Mouse (Mus musculus): ENCODE results near the gene Zmynd12. TPM values are rescaled to one million over a fixed set of nuclear protein-coding genes. Genes with fewer than 3 reads are reported as not detected.
A peak's percentile ranks its signal among the peaks of the same experiment; 100 is the strongest.

The Zmynd12 gene
- total RNA-seq (2021) = not detected
- long read RNA-seq = 0 reads

DNA sequence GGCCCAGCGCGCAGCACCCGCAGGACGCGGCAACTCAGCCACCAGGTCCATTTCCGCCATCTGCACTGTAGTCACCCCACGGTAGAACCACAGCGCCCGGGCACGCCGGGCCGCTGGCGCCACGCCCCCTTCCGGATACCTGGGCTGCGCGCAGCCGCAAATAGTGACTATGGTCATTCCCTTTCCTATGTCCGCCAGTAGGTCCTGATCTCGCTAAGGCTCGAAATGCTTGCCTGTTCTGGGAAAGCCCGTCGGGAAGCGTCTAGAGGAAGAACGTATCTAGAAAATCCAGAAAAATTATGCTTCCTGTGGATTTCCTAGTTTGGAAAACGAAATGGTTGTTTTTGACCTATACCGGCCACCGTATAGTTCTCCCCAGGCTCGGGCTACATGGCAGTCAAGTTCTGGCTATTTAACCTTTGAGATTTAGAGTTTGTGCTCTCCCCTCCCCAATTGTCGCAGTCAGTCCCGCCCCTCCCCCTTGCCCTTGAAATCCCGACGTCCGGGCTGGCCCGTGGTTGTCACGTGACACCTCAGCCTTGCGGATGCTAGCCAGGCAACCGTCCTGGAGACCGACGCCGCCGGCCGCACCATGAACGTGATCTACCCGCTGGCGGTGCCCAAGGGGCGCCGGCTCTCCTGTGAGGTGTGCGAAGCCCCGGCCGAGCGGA is at the start of gene Zmynd12, which contains the start of gene Ppcs:
Gene Zmynd12, plus strand, starts transcription at position 521 of the 671 bp plus-strand sequence.
Gene Ppcs, minus strand, starts transcription at position 127 of the 671 bp plus-strand sequence.
- peak; percentile 77 to 85 for DNase-seq (ENCODE audit: low spot score in 2 of 2)

DNA sequence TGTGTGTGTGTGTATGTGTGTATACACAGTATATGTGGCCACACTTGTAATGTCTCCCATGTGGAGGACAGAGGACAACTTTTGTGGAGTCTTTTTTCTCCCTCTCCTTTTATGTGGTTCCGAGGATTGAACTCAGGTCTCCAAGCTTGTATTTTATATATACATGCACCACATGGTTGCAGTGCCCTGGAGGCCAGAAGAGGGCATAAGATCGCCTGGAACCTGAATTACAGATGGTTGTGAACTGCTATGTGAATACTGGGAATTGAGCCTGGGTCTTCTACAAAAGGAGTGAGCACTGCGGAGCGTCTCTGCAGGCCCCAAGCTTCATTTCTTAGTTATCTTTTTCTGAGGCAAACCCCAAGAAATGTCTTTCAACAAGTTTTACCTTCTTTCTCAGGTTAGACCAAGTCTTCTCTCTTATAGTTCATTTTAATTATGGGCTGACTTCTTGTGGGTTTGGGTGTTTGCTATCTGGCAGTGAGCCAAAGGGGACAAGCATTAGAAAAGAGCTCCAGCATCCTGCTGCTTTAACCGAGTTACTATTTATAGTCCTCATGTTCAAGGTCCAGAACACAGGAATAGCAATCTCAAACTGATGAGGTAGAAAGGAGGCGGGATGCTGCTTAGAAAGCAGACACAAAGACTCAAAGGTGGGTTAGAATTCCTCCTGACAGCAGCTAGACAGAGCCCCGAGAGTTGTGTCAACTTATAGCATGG is 41.0 kb upstream of the Zmynd12 start:
- DNase-seq (ENCODE audit: low spot score in 2 of 2) = no peak

DNA sequence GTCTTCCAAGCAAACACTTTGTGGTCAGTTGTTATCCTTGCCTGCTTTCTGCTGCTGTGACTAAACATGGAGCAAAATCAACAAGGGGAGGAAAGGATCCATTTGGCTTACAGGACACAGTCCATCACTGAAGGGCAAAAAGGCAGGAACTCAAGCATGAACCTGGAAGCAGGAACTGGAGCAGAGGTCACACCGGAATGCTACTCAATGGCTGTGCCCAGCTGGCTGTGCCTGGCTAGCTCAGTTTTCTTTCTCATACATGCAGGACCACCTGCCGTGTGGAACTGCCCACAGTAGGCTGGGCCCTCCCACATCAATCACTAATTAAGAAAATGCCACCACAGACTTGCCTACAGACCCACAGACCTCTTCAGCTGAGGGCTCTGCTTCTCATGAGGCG is 33.4 kb upstream of the Zmynd12 start:
- no peak for DNase-seq (ENCODE audit: low spot score in 2 of 2)

DNA sequence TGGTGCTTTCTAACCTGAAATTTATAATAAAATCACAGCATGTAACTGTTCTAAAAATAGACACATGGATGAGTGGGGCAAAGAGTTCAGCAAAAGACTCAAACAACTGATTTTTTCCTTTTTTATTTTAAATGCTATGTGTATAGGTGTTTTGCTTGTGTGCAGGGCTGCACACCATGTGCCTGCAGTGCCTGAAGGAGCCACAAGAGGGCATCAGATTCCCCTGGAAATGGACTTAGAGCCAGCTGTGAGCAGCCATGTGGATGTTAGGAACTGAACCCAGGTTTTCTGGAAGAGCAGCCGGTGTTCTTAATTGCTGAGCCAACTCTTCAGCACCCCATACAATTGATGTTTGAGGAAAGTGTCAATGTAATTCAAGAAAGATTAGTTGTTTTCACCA is 32.2 kb upstream of the Zmynd12 start:
- peak in 1 of 2 experiments; percentile 42 for DNase-seq (ENCODE audit: low spot score in 2 of 2)

DNA sequence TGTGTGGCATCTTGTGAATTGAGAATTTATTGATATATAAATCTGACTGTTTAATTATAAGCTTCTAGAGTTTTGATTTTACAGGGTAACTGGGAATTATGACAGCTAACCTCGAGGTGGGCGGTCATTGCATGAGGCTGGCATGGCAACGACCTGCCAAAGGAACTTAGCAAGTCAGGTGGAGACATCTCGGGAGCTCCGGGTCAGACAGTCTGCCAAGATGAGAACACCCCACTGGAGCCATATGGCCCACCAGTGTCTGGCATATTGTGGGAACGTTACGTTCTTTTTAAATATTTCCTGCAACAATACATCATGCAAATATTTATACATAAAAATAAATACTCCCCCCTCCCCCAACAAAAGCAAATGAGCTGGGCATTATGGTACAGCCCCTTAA is 23.9 kb upstream of the Zmynd12 start:
- DNase-seq (ENCODE audit: low spot score in 2 of 2) = no peak

DNA sequence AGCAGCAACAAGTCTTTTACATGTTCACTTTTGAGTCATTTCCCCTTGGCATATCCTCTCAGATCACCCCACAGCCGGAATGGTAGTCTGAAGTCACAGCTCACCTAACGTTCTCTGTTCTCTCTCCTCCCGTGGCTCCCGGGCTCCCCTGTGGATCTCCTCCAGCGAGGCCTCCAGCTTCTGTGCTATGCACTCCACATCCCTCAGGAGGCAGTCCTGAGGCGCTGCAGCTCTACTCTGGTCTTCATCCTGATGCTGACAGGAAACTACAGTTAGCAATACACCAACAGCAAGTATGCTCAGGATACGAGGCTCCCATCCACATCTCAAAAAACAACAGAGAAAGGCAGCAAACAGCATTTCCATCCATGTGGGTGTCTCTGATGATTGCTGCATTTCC is 21.7 kb upstream of the Zmynd12 start:
- DNase-seq (ENCODE audit: low spot score in 2 of 2) = no peak

DNA sequence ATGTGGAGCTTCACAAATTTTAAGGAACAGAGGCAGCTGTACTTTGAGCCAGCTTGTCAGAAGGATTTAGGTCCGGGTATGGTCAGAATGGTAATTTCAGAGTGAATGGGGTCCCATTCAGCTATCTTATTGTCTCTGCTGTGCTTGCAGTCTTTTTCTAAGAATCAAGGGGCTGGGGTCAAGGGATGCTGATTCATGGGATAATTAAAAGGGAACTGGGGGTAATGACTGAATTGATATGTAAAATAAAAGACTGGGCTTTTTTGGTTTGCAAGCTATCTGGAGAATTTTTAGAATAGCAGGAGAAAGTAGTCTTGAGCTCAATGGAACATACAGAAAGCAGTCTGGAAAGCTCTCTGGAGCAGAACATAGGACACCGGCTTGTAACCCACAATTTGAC is 19.2 kb upstream of the Zmynd12 start:
- no peak for DNase-seq (ENCODE audit: low spot score in 2 of 2)

DNA sequence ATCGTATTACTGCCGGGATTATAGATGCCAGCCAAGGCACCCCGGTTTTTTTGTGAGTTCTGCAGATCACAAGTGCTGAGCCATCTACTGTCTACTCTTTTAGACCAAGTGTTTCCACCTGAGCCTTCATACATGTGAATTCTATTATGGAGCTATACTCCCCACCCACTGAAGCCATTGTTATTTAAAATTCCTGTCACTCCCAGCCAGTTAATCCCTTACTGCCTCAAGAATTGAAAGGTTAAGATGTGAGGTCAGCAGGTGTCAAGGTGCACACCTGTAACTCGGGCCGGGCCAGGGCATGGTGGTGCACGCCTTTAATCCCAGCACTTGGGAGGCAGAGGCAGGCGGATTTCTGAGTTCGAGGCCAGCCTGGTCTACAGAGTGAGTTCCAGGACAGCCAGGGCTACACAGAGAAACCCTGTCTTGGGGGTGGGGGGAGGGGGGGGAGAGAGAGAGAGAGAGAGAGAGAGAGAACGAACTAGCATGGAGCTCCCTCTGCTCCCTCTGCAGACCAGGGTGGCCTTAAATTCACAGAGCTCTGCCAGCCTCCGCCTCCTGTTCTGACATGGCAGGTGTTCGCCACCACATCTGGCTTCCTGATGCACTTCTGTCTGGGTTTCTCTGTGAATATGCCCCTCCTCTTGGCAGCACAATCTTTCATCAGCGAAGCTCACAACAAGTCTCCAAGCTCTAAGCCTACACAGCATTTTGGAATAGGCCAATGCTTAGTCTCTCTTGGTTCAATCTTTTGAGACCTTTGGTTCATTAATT is 10.6 kb upstream of the Zmynd12 start:
- DNase-seq (ENCODE audit: low spot score in 2 of 2) = no peak

DNA sequence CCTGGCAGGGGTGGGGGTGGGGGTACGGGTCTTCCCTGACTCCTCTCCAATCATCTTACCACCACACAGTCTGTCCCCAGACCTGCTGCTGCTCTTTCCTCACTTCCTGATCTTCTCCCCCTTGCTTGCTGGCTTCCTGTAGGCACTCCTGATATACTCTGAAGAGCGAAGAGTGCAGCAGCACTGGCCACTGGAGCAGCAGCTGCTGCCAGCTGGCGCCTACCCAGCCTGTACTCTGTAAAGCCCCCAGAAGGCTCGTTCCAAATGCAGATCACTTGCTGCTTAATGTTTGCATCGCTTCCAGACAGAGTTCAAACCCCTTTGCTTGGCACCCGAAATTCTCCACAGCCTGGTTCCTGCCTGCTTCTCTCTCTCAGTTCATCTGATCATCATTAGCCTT is 9.8 kb upstream of the Zmynd12 start:
- DNase-seq (ENCODE audit: low spot score in 2 of 2) = peak in 1 of 2 experiments; percentile 33

DNA sequence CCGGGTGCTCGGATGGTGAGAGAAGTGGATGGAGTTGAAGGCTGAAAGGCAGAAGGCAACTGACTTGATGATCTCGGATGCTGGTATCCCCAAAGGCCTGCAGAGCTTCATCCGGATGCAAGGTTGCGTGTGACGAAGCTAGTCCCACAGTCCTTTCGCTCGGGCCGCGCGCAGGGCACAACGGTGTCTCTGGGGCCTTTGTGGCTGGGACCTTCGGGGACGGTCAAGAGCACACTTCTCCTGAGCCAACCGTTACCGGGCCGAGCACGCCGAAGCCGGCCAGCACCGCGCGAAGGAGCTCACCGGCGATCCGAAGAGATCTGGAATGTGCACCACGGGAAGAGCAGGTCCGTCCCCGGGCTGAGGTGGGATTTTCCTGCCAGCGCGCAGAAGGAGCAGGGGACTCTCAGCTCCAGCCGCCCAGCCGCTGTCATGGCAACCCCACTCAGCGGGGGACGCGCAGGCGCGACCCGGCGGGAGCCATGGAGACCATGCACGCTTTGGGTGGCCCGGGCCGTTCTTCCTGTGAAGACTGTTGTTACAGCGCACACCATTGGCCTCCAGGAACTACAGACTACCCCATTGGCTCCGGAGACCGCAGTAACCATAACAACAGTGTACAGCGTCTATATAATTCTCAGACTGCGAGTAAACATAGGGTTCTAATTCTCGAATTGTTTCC is 7.4 kb upstream of the Zmynd12 start, which contains the start of gene Ccdc30:
Gene Ccdc30, minus strand, starts transcription at position 450 of the 682 bp plus-strand sequence.
- peak; percentile 93 to 95 for DNase-seq (ENCODE audit: low spot score in 2 of 2)

DNA sequence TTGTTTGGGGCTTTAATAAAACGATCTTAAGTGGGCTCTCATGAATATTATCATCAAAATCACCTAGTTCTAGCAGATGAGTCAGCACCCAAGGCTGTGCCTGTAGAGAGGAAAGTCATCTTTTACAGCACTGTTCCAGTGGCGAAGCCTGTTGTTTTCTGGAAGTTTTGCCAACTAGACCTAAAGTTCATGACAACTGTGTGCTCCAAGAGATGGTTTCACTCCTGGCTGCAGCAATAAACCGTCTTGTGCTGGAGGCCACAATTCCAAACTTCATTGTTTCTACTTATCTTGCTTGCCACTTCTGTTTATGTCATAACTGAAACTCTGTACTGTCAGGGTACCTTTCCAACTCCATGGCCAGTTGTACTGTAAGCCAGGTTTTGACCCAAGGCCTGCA is 5.3 kb upstream of the Zmynd12 start:
- no peak for DNase-seq (ENCODE audit: low spot score in 2 of 2)

DNA sequence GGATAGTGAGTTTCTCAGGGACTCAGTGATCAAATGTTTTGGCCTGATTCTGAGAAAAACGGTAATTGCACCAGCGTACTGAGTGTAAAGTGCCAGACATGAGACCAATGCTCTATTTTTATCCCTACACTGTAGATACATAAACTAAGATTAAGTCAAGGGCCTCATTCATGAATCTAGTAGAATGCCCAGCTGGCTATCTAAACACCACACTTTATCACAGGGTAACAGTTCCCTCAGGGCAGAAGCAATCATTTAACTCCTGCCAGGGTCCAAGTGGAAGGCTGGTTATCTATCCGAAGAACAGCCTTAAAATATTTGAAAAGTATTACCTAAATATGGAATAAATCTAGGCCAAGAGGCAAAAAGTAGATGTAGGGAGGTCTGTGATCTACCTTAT is 4.7 kb upstream of the Zmynd12 start:
- DNase-seq (ENCODE audit: low spot score in 2 of 2) = no peak

DNA sequence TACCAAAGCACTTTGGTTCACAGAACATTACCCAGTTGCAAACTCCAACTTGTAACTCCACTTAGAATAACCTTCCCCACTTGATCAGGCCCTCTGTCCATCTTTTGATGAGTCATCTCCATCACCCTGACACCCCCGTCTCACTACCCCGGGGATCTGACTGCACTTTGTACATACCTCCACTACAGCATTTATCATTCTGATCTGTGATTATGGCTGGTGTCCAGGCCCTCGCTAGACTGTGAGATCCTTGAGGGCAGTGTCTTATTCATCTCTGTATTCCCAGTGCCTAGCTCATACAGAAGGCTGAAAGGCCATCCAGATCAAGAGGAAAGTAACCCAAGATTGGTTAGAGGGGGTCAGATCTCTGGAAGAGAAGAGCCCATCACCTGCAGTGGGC is 1.4 kb upstream of the Zmynd12 start:
- DNase-seq (ENCODE audit: low spot score in 2 of 2) = no peak

DNA sequence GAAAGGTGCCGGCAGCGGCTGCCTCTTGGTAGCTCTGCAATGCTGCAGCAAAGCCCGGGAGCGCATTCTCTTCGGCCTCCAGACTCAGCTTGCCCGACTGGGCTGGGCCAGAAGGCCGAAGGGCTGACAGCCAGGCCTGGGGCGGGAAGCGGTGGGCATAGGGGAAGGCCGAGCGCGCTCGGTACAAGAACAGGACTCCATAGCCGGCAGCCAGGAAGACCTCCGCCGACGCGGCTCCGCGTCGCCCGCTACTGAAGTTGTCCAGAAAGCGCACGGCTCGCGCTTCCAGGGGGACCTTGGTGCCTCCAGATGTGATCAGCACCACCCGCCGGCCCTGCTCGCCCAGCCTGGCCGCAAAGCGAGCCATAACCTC is 707 bp upstream of the Zmynd12 start:
- peak in 1 of 2 experiments; percentile 54 for DNase-seq (ENCODE audit: low spot score in 2 of 2)

DNA sequence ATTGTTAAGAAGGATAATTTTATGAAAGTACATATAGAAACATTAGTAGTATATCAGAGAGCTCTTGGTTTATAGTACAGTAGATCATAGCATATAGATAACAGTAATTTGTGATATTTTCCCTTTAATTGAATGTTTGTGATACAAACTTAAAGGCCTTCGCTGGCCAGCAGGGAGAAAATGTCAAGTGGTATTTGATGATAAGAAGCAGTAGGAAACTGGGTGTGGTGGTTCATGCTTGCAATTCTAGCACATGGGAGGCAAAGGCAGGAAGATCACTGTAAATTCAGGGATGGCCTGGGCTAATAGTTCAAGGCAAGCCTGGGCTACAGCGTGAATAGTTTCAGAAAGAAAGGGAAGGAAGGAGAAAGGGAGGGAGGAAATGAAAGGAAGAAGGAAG is 2.5 kb downstream of the Zmynd12 start:
- DNase-seq (ENCODE audit: low spot score in 2 of 2) = no peak

DNA sequence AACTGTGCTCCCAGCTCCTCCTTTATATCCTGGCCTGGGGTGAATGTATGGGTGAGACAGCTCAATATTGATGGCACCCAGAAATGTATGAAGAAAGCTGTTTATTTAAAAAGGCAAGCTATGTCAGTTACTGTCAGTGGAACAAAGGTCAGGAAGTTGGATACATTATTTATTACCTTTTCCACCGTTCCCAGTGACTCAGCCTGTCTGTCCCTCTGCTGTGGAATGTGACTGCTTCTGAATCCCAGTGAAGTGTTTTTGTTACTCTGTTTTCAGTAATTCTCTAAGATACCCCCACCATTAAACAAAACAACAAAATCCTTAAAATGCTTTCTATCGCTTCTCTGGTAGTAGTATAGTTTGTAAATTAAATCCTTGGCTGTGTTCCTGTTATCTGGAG is 3.0 kb downstream of the Zmynd12 start:
- no peak for DNase-seq (ENCODE audit: low spot score in 2 of 2)

DNA sequence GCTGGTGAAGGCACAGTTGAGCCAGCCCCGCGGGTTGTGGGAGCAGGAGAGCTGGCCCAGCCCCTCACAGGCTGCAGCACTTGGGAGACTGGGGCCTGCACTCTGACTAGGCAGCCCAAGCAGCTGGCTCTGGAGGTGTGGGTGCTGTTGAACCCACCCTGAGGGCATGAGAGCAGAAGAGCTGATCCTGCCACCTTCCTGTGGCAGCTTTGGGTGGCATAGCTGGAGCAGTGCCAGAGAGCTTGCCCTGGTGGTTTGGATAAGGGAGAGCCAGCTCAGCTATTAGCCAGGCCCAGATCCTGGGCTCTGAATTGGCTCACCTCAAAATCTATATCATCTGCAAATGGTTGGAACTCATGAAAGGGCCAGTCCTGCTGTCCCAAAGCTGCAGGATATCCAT is 5.1 kb downstream of the Zmynd12 start:
- DNase-seq (ENCODE audit: low spot score in 2 of 2) = no peak

DNA sequence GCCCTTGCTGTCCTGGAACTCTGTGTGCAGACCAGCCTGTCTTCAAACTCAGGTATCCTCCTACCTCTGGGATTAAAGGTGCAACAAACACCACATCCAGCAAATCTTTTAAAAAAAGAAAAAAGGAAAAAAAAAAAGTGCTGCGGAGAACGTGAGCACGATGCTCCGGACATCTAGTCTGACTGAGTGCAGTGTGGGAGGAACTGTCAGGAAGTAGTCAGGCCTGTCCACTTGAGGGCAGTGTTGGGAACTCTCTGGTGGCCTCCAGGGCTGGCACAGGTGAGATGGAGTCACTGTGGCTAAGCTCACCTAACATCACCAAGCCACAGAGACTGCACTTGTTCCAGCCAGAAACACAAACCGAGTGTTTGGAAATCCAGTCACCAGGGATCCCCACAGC is 8.1 kb downstream of the Zmynd12 start:
- DNase-seq (ENCODE audit: low spot score in 2 of 2) = peak; percentile 41 to 57

DNA sequence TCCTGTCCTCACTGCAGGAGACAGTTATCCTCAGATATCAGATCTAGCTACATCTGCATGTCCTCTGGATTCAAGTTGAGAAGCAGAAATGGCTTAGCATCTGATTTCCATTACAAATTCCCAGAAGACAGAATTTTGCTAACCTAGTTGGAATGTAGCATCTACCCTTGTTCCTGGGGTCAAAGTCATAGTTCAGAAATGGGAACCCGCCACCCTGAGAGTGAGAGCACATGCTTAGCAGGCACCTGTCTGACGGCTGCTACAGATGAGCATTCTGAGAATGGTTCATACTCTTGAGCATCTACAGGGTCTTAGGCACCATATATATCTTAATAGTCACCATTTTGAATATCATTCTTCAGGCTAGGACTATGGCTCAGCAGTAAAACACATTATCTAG is 15.3 kb downstream of the Zmynd12 start:
- no peak for DNase-seq (ENCODE audit: low spot score in 2 of 2)

DNA sequence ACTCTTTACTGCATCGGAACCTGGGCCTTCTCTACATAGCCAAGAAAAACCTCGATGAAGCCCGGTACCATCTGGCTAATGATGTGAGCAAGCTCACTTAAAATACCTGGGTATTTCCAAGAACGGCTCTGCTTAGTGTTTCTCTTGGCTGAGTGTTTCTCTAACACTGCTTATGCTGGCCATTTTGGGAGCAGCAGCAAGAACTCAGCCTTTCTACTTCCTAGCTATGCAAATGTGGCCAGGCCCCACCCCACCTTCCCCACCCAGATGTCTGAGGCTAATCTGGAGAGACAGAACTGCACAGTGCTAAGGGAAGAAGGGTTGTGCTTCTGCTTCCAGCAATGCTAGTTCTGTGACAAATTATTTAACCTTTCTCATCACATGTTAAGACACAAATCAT is 19.2 kb downstream of the Zmynd12 start:
- DNase-seq (ENCODE audit: low spot score in 2 of 2) = no peak

DNA sequence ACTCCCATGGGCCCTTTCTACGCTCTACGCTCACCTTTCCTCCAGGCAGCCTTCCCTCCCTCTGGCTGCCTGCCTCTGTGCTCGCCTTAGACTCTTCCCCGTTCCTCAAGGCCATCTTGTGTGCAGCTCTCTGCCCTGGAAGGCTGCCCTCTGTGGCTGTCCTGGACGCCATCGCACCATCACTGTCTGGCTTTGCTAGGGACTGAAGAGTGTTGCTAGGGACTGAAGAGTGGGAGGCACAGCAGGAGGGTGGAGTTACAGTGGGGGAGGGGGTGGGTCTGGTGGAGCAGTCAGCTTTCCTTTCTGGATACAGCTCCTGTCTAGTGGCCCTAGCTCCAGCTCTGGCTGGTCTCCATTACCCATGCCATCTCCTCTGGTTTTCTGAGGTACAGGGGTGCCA is 19.9 kb downstream of the Zmynd12 start:
- DNase-seq (ENCODE audit: low spot score in 2 of 2) = no peak
